Comparison of ENCODE assay signal across 12 mouse cellular contexts in the genomic region with DNA sequence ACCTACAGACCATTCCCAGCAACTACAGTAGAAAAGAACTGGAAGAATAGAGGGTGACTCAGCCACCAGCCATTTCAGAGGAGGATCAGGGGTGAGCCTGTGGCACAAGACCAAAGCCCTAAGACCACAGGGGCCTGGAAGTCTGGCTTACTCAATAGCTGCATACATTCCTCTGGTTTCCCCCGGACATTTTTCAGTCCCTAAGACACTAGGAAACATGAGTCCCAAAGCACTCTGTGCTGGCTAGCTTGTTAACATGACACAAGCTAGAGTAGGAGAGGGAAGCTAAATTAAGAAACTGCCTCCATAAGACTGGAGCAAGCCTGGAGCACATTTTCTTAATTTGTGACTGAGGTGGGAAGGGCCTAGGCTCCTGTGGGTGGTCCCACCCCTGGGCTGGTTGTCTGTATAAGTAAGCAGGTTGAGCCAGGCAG. TPM values are rescaled to one million over a fixed set of nuclear protein-coding genes. Genes with fewer than 3 reads are reported as not detected.
A peak's percentile ranks its signal among the peaks of the same experiment; 100 is the strongest.
DNase-seq lines count a peak whose midpoint lies in the region; ATAC-seq and TF ChIP-seq lines count a peak whose summit lies in the region.
"Had no signal": no experiment of that assay in that cellular context is flagged by ENCODE, and none has a peak within 500 bp of the region (broad histone marks: within the 10 kb centered on the region; RNA-seq: fewer than 3 reads in every experiment).

No protein-coding gene starts in this region.

- H3K79me2 ChIP-seq in myocyte (ENCODE audit: control insufficient read depth, insufficient read depth) = peaks cover 34% of the 10 kb centered on the region

- no peaks in the 10 kb centered on the region for H3K9me3 ChIP-seq in forebrain, embryonic 11.5 days (ENCODE audit: control insufficient read depth, low read length)
- no peaks in the 10 kb centered on the region for H3K9me3 ChIP-seq in forebrain, embryonic 15.5 days
- H3K9me3 ChIP-seq in embryonic facial prominence, embryonic 11.5 days (replicated peaks; ENCODE audit: control insufficient read depth, low read length) = no peaks in the 10 kb centered on the region
- H3K9me3 ChIP-seq in liver, embryonic 12.5 days (replicated peaks) = no peaks in the 10 kb centered on the region
- H3K9me3 ChIP-seq: liver, embryonic 13.5 days had no signal

- H3ac ChIP-seq in myocyte (ENCODE audit: control insufficient read depth, insufficient read length) = no peak overlapping the region

- H3K4me2 ChIP-seq in forebrain, embryonic 11.5 days (ENCODE audit: low read depth, low read length, severe bottlenecking) = no peak overlapping the region
- no peak overlapping the region for H3K4me2 ChIP-seq in forebrain, embryonic 15.5 days (replicated peaks)
- no peak overlapping the region for H3K4me2 ChIP-seq in embryonic facial prominence, embryonic 11.5 days (ENCODE audit: low read depth, low read length)
- peak overlapping the region; percentile 79 for H3K4me2 ChIP-seq in myocyte (ENCODE audit: low read depth)
- H3K4me2 ChIP-seq in liver, embryonic 12.5 days = no peak overlapping the region
- H3K4me2 ChIP-seq: liver, embryonic 13.5 days had no signal

- ATAC-seq in forebrain, embryonic 11.5 days (replicated peaks; ENCODE audit: low FRiP score) = no peak
- ATAC-seq in forebrain, embryonic 15.5 days (replicated peaks) = no peak
- ATAC-seq in embryonic facial prominence, embryonic 11.5 days (replicated peaks; ENCODE audit: insufficient number of reproducible peaks, low FRiP score, low TSS enrichment, low read depth) = 0 out of 2 replicates have a peak, but pooled peaks have one; percentile 55
- no peak for ATAC-seq in inflammation-experienced regulatory T-cells, adult 6 months
- no peak for ATAC-seq in liver, embryonic 12.5 days
- ATAC-seq: hindbrain, embryonic 16.5 days had no signal

- no peak overlapping the region for H3K4me3 ChIP-seq in forebrain, embryonic 11.5 days (ENCODE audit: low read depth, low read length)
- no peak overlapping the region for H3K4me3 ChIP-seq in forebrain, embryonic 15.5 days
- H3K4me3 ChIP-seq in left cerebral cortex, adult 2 months = no peak overlapping the region
- H3K4me3 ChIP-seq in embryonic facial prominence, embryonic 11.5 days (ENCODE audit: low read depth, low read length) = no peak overlapping the region
- no peak overlapping the region for H3K4me3 ChIP-seq in myocyte
- no peak overlapping the region for H3K4me3 ChIP-seq in liver, embryonic 12.5 days
- H3K4me3 ChIP-seq: liver, embryonic 13.5 days had no signal

- TF ChIP-seq POLR2A in myocyte (IDR thresholded peaks at IDR 0.05; ENCODE audit: insufficient read length, low read depth) = no peak

- 64% methylated on average over 1 of the region's 1 CpGs for WGBS in forebrain, embryonic 11.5 days
- 75% methylated on average over 1 of the region's 1 CpGs for WGBS in forebrain, embryonic 15.5 days
- 31% methylated on average over 1 of the region's 1 CpGs for WGBS in embryonic facial prominence, embryonic 11.5 days
- 75% methylated on average over 1 of the region's 1 CpGs for WGBS in liver, embryonic 12.5 days (ENCODE audit: insufficient replicate concordance)

- H3K27ac ChIP-seq in forebrain, embryonic 11.5 days (ENCODE audit: low read depth, low read length) = no peak overlapping the region
- H3K27ac ChIP-seq in forebrain, embryonic 15.5 days (replicated peaks) = no peak overlapping the region
- H3K27ac ChIP-seq in left cerebral cortex, adult 2 months = peak overlapping the region; percentile 86
- no peak overlapping the region for H3K27ac ChIP-seq in embryonic facial prominence, embryonic 11.5 days (replicated peaks; ENCODE audit: low read depth, low read length)
- H3K27ac ChIP-seq in liver, embryonic 12.5 days = no peak overlapping the region
- H3K27ac ChIP-seq: liver, embryonic 13.5 days; macrophage had no signal

- intact Hi-C loops in left cerebral cortex, adult 2 months (cut with DNase I) = no loop called here
- intact Hi-C loops in left cerebral cortex, postnatal 4 days (cut with DNase I) = no loop called here

- H3K27me3 ChIP-seq in forebrain, embryonic 11.5 days (ENCODE audit: control insufficient read depth, insufficient read depth, low read length) = no peaks in the 10 kb centered on the region
- H3K27me3 ChIP-seq in forebrain, embryonic 15.5 days = no peaks in the 10 kb centered on the region
- H3K27me3 ChIP-seq in embryonic facial prominence, embryonic 11.5 days (ENCODE audit: control insufficient read depth, insufficient read depth, low read length) = no peaks in the 10 kb centered on the region
- no peaks in the 10 kb centered on the region for H3K27me3 ChIP-seq in myocyte (ENCODE audit: control insufficient read depth, insufficient read depth, insufficient read length)
- H3K27me3 ChIP-seq in liver, embryonic 12.5 days (replicated peaks) = no peaks in the 10 kb centered on the region
- H3K27me3 ChIP-seq: liver, embryonic 13.5 days had no signal

- peak; percentile 38 for DNase-seq in forebrain, embryonic 11.5 days (ENCODE audit: low spot score)
- DNase-seq in left cerebral cortex, adult 2 months (ENCODE audit: extremely low spot score in 1 of 2, low spot score in 2 of 2) = peak in 1 of 2 experiments; percentile 22
- DNase-seq in left cerebral cortex, postnatal 4 days = no peak
- peak; percentile 39 for DNase-seq in embryonic facial prominence, embryonic 11.5 days (ENCODE audit: low spot score)
- DNase-seq: liver, embryonic 13.5 days had no signal

- no peaks in the 10 kb centered on the region; the same call in 1 of the 2 replicates for H3K36me3 ChIP-seq in forebrain, embryonic 11.5 days (ENCODE audit: control insufficient read depth, insufficient read depth, low read length)
- H3K36me3 ChIP-seq in forebrain, embryonic 15.5 days = peaks cover 11% of the 10 kb centered on the region
- peaks cover 4% of the 10 kb centered on the region; the same call in 1 of the 2 replicates for H3K36me3 ChIP-seq in embryonic facial prominence, embryonic 11.5 days (replicated peaks; ENCODE audit: control insufficient read depth, insufficient read depth, low read depth, low read length)
- H3K36me3 ChIP-seq in myocyte (ENCODE audit: control insufficient read depth, insufficient read depth) = peaks cover 4% of the 10 kb centered on the region
- H3K36me3 ChIP-seq in liver, embryonic 12.5 days = peaks cover 86% of the 10 kb centered on the region

- TF ChIP-seq CTCF in left cerebral cortex, adult 2 months (IDR thresholded peaks at IDR 0.05) = no peak

- H3K4me1 ChIP-seq in forebrain, embryonic 11.5 days (replicated peaks; ENCODE audit: control insufficient read depth, insufficient read depth, low read length) = no peaks in the 10 kb centered on the region
- H3K4me1 ChIP-seq in forebrain, embryonic 15.5 days = no peaks in the 10 kb centered on the region
- peaks cover 2% of the 10 kb centered on the region; the same call in 1 of the 2 replicates for H3K4me1 ChIP-seq in embryonic facial prominence, embryonic 11.5 days (ENCODE audit: control insufficient read depth, insufficient read depth, low read length)
- peaks cover 13% of the 10 kb centered on the region for H3K4me1 ChIP-seq in liver, embryonic 12.5 days

- H3K9ac ChIP-seq in forebrain, embryonic 11.5 days (ENCODE audit: low read length) = no peak overlapping the region
- H3K9ac ChIP-seq in forebrain, embryonic 15.5 days (replicated peaks) = no peak overlapping the region
- no peak overlapping the region for H3K9ac ChIP-seq in embryonic facial prominence, embryonic 11.5 days (replicated peaks; ENCODE audit: low read length)
- H3K9ac ChIP-seq in liver, embryonic 12.5 days = no peak overlapping the region
- H3K9ac ChIP-seq: liver, embryonic 13.5 days had no signal

RNA-seq across cellular contexts. Expression of gene Tjap1, which starts 9.0 kb away (rescaled TPM):
- polyA plus RNA-seq in forebrain, embryonic 11.5 days (2014; fragmentation: Nextera tagmentation; extraction: Ambion mirVana) = 62.6 and 63.4 TPM in 2 replicates
- polyA plus RNA-seq in forebrain, embryonic 15.5 days (2015; fragmentation: Nextera tagmentation; extraction: Ambion mirVana) = 31.5 and 37.1 TPM in 2 replicates
- 10 to 100 TPM; 38.4 to 60.3 TPM for total RNA-seq in left cerebral cortex, adult 2 months (2021)
- 10 to 100 TPM; 35.5 to 44.3 TPM for total RNA-seq in left cerebral cortex, postnatal 4 days (2021)
- polyA plus RNA-seq in embryonic facial prominence, embryonic 11.5 days (2014; fragmentation: Nextera tagmentation; extraction: Ambion mirVana) = 38.5 and 43.7 TPM in 2 replicates
- 50.9 TPM for polyA plus RNA-seq in myocyte (2012; fragmentation: generic; extraction: Trizol)
- 10 to 100 TPM; 16.2 to 20.0 (median 19.1) TPM for polyA plus RNA-seq in inflammation-experienced regulatory T-cells, adult 6 months (2017; shearing (Covaris generic))
- 17.4 and 18.9 TPM in 2 replicates for polyA plus RNA-seq in liver, embryonic 12.5 days (2016; fragmentation: Nextera tagmentation; extraction: Ambion mirVana)

RNA-seq across cellular contexts. Expression of gene Lrrc73, which starts 20.5 kb away (rescaled TPM):
- polyA plus RNA-seq in forebrain, embryonic 11.5 days (2014; fragmentation: Nextera tagmentation; extraction: Ambion mirVana) = 2.3 and 3.8 TPM in 2 replicates
- 10.0 and 12.0 TPM in 2 replicates for polyA plus RNA-seq in forebrain, embryonic 15.5 days (2015; fragmentation: Nextera tagmentation; extraction: Ambion mirVana)
- total RNA-seq in left cerebral cortex, adult 2 months (2021) = 10 to 100 TPM; 63.4 to 63.7 TPM
- total RNA-seq in left cerebral cortex, postnatal 4 days (2021) = 10 to 100 TPM; 84.5 to 94.1 TPM
- 0.89 and 1.2 TPM in 2 replicates for polyA plus RNA-seq in embryonic facial prominence, embryonic 11.5 days (2014; fragmentation: Nextera tagmentation; extraction: Ambion mirVana)
- polyA plus RNA-seq in myocyte (2012; fragmentation: generic; extraction: Trizol) = 2.0 TPM
- polyA plus RNA-seq in inflammation-experienced regulatory T-cells, adult 6 months (2017; shearing (Covaris generic)) = under 1 TPM in 1 of 3 experiments, not detected in 2; 0.28 TPM
- 0.12 and 0.14 TPM in 2 replicates for polyA plus RNA-seq in liver, embryonic 12.5 days (2016; fragmentation: Nextera tagmentation; extraction: Ambion mirVana)
- total RNA-seq: gastrocnemius, adult 8-10 months had no signal
- polyA plus RNA-seq: macrophage had no signal

RNA-seq across cellular contexts. Expression of gene Dlk2, which starts 23.4 kb away (rescaled TPM):
- polyA plus RNA-seq in forebrain, embryonic 11.5 days (2014; fragmentation: Nextera tagmentation; extraction: Ambion mirVana) = 1.2 and 1.5 TPM in 2 replicates
- polyA plus RNA-seq in forebrain, embryonic 15.5 days (2015; fragmentation: Nextera tagmentation; extraction: Ambion mirVana) = 7.2 and 9.2 TPM in 2 replicates
- total RNA-seq in left cerebral cortex, adult 2 months (2021) = 10 to 100 TPM; 66.1 to 82.1 TPM
- total RNA-seq in left cerebral cortex, postnatal 4 days (2021) = 10 to 100 TPM; 54.6 to 63.8 TPM
- polyA plus RNA-seq in embryonic facial prominence, embryonic 11.5 days (2014; fragmentation: Nextera tagmentation; extraction: Ambion mirVana) = 1.2 and 2.0 TPM in 2 replicates
- 1.8 TPM for polyA plus RNA-seq in myocyte (2012; fragmentation: generic; extraction: Trizol)
- polyA plus RNA-seq in inflammation-experienced regulatory T-cells, adult 6 months (2017; shearing (Covaris generic)) = not detected
- polyA plus RNA-seq in liver, embryonic 12.5 days (2016; fragmentation: Nextera tagmentation; extraction: Ambion mirVana) = not detected in 2 replicates
- polyA plus RNA-seq: macrophage had no signal

RNA-seq across cellular contexts. Expression of gene Yipf3, which starts 25.9 kb away (rescaled TPM):
- 57.8 and 75.5 TPM in 2 replicates for polyA plus RNA-seq in forebrain, embryonic 11.5 days (2014; fragmentation: Nextera tagmentation; extraction: Ambion mirVana)
- polyA plus RNA-seq in forebrain, embryonic 15.5 days (2015; fragmentation: Nextera tagmentation; extraction: Ambion mirVana) = 91.5 and 93.8 TPM in 2 replicates
- total RNA-seq in left cerebral cortex, adult 2 months (2021) = 10 to 100 TPM; 85.5 to 87.6 TPM
- total RNA-seq in left cerebral cortex, postnatal 4 days (2021) = 10 to 100 TPM; 55.3 to 56.7 TPM
- 55.3 and 63.2 TPM in 2 replicates for polyA plus RNA-seq in embryonic facial prominence, embryonic 11.5 days (2014; fragmentation: Nextera tagmentation; extraction: Ambion mirVana)
- polyA plus RNA-seq in myocyte (2012; fragmentation: generic; extraction: Trizol) = 112 TPM
- polyA plus RNA-seq in inflammation-experienced regulatory T-cells, adult 6 months (2017; shearing (Covaris generic)) = 10 to 100 TPM; 44.2 to 58.7 (median 47.1) TPM
- polyA plus RNA-seq in liver, embryonic 12.5 days (2016; fragmentation: Nextera tagmentation; extraction: Ambion mirVana) = 43.4 and 45.8 TPM in 2 replicates

RNA-seq across cellular contexts. Expression of gene Polr1c, which starts 26.0 kb away (rescaled TPM):
- 111 and 118 TPM in 2 replicates for polyA plus RNA-seq in forebrain, embryonic 11.5 days (2014; fragmentation: Nextera tagmentation; extraction: Ambion mirVana)
- polyA plus RNA-seq in forebrain, embryonic 15.5 days (2015; fragmentation: Nextera tagmentation; extraction: Ambion mirVana) = 89.5 and 97.2 TPM in 2 replicates
- 10 to 100 TPM; 38.1 to 40.4 TPM for total RNA-seq in left cerebral cortex, adult 2 months (2021)
- 10 to 100 TPM; 50.0 to 50.1 TPM for total RNA-seq in left cerebral cortex, postnatal 4 days (2021)
- polyA plus RNA-seq in embryonic facial prominence, embryonic 11.5 days (2014; fragmentation: Nextera tagmentation; extraction: Ambion mirVana) = 121 and 127 TPM in 2 replicates
- 105 TPM for polyA plus RNA-seq in myocyte (2012; fragmentation: generic; extraction: Trizol)
- polyA plus RNA-seq in inflammation-experienced regulatory T-cells, adult 6 months (2017; shearing (Covaris generic)) = 100 to 1,000 TPM in 2 of 3 experiments, 10 to 100 TPM in 1; 76.3 to 119 (median 100) TPM
- 53.9 and 56.3 TPM in 2 replicates for polyA plus RNA-seq in liver, embryonic 12.5 days (2016; fragmentation: Nextera tagmentation; extraction: Ambion mirVana)
